Mouse (Mus musculus) olfactory bulb, adult 2 months (tissue): Measurements from ENCODE around the gene Gm48551. TPM values are rescaled to one million over a fixed set of nuclear protein-coding genes. Genes with fewer than 3 reads are reported as not detected.

Experiments
- H3K27ac ChIP-seq: fragments of 200-500 bp; 2 replicates; pipeline ENCODE4 v1.5.1; 2012; ENCODE audit warnings: low read depth, low read length; ENCODE audit not compliant: insufficient read depth
- H3K4me1 ChIP-seq: fragments of 200-500 bp; 2 replicates; pipeline ENCODE4 v1.6.1; 2012; ENCODE audit warnings: low read length; ENCODE audit not compliant: control insufficient read depth, insufficient read depth
- H3K4me3 ChIP-seq: fragments of 200-500 bp; 2 replicates; pipeline ENCODE4 v1.5.1; 2012; ENCODE audit warnings: mild to moderate bottlenecking, low read depth, low read length, moderate library complexity; ENCODE audit not compliant: insufficient read depth
- CTCF ChIP-seq: fragments of 200-500 bp; IDR thresholded peaks from 2 replicates; pipeline ENCODE4 v1.5.1; 2012; ENCODE audit warnings: low read depth, mild to moderate bottlenecking, low read length, moderate library complexity; ENCODE audit not compliant: insufficient read depth
- POLR2A ChIP-seq: fragments of 200-500 bp; IDR thresholded peaks from 2 replicates; pipeline ENCODE4 v1.6.1; 2012; ENCODE audit warnings: mild to moderate bottlenecking, low read depth, low read length, moderate library complexity; ENCODE audit not compliant: insufficient read depth
- WGBS: fragments of 180-500 bp; shearing (Covaris S2); methylation state at CpG from one replicate; pipeline ENCODE4 v1.1.7; 2018; 5-methylcytosine and 5-hydroxymethylcytosine counted together
- polyA plus RNA-seq: library from polyadenylated mRNA; stranded (reverse); fragments of >200 nt; gene quantifications from 2 replicates; pipeline ENCODE4 v1.2.4, GENCODE M21; 2012; ENCODE audit warnings: low replicate concordance; ENCODE audit not compliant: missing spikeins, insufficient read depth, insufficient read length

Gm48551 gene
- polyA plus RNA-seq, 1 experiment: not detected

- 34% methylated on average over 12 of the region's 12 CpGs for WGBS
- H3K4me3 ChIP-seq: 0 out of 2 replicates have a peak overlapping the region, but pooled peaks have one; percentile 8
- peaks cover 59% of the 10 kb centered on the region for H3K4me1 ChIP-seq
- no peak for TF ChIP-seq CTCF
- no peak for TF ChIP-seq POLR2A
- peak overlapping the region; percentile 74 for H3K27ac ChIP-seq
Measured at GRCm38 (mm10) chr10:81356352-81356990, 27.8 kb upstream of the Gm48551 start.

GRCm38 (mm10) chr10:81356991-81357844, 27.0 kb upstream of the Gm48551 start, which contains the start of gene Mfsd12:
Gene Mfsd12 (plus strand): TSS chr10:81357491.
- TF ChIP-seq CTCF: no peak
- peak; percentile 73 for TF ChIP-seq POLR2A
- Histone ChIP-seq H3K27ac (peak within 1 kb of the TSS; percentile 33; the same call in 1 of the 2 replicates), H3K4me1 (peaks cover 59% of the 10 kb centered on the region), H3K4me3 (peak within 1 kb of the TSS; percentile 67)
- 1% methylated on average over 79 of the region's 79 CpGs for WGBS

DNA sequence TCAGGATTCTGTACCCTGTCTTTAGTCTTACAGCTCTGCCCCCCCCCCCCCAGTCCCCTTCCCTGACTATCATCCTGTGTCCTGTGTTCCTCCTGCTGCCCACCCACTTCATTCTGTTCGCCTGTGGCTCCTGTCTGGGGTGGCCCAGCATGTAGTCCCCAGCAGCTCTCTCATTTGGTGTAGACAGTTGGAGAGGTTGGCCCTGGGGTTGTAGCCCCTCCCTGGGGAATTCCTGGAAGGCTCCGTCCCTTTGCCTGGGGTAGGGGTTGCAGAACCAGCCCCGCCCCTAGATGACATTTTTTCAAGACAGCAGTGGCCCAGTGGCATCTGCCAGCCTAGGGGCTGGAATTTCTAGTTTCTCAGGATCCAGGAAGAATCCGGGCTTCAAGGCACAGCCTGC, 26.1 kb upstream of the Gm48551 start:
- WGBS: 29% methylated on average over 4 of the region's 4 CpGs
- TF ChIP-seq POLR2A: no peak
- TF ChIP-seq CTCF: no peak
- Histone ChIP-seq H3K27ac (no peak overlapping the region), H3K4me1 (peaks cover 59% of the 10 kb centered on the region), H3K4me3 (peak overlapping the region; percentile 67)

DNA sequence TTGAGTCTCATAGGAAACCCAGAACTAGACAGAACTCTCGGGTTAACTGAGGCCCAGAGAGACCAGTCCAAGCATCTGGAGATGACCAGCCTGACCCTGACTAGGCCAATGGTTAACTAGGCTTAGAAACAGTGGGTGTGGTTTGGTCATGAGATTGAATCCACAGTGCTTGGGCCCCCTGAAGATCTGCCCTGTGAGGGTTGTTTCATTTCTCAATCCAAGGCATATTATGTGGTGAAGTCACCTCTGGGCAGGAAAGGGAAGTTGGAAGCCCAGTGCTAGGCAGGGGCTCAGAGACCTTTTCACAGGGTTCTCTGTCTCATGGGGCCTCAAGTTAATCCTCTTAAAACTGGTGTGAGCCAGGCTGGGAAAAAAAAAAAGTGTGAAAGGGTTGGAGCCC, 25.4 kb upstream of the Gm48551 start:
- 65% methylated on average over 1 of the region's 1 CpGs for whole genome bisulfite sequencing
- TF ChIP-seq POLR2A (no peak), CTCF (no peak)
- no peak overlapping the region for H3K27ac ChIP-seq
- H3K4me1 ChIP-seq: peaks cover 64% of the 10 kb centered on the region
- no peak overlapping the region; the same call in 1 of the 2 replicates for H3K4me3 ChIP-seq

- H3K27ac ChIP-seq: no peak overlapping the region
- no peak for TF ChIP-seq CTCF
- TF ChIP-seq POLR2A: no peak
- WGBS: 71% methylated on average over 8 of the region's 8 CpGs
- H3K4me1 ChIP-seq: peaks cover 63% of the 10 kb centered on the region
- H3K4me3 ChIP-seq: no peak overlapping the region
Measured at GRCm38 (mm10) chr10:81360721-81361120, 23.5 kb upstream of the Gm48551 start.

DNA sequence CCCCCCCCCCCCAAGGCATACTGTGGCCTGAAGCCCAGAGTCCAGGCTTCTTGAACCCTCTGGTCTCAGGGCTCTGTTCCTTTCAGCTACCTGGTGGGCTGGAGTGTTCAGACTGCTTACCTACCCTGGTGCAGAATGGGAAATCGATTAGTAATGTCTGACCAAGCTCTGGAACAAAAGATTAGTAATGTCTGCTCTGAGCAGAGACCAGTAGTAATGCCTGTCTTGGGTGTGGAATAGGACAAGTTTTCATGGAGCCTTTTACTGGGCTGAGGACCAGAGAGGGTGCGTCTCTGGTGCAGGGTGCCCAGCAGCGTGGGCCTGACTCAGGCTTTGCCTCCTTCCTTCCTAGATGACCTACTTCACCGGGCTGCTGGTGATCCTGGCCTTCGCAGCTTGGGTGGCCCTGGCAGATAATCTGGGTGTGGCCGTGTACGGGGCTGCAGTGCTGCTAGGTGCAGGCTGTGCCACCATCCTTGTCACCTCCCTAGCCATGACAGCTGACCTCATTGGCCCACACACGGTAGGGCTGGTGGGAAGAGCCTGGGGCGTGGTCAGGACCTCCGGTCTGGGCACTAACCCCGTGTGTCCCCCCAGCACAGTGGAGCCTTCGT, 21.8 kb upstream of the Gm48551 start:
- no peak for TF ChIP-seq POLR2A
- TF ChIP-seq CTCF: no peak
- WGBS: 86% methylated on average over 12 of the region's 12 CpGs
- peaks cover 51% of the 10 kb centered on the region for H3K4me1 ChIP-seq
- H3K4me3 ChIP-seq: no peak overlapping the region
- no peak overlapping the region for H3K27ac ChIP-seq

DNA sequence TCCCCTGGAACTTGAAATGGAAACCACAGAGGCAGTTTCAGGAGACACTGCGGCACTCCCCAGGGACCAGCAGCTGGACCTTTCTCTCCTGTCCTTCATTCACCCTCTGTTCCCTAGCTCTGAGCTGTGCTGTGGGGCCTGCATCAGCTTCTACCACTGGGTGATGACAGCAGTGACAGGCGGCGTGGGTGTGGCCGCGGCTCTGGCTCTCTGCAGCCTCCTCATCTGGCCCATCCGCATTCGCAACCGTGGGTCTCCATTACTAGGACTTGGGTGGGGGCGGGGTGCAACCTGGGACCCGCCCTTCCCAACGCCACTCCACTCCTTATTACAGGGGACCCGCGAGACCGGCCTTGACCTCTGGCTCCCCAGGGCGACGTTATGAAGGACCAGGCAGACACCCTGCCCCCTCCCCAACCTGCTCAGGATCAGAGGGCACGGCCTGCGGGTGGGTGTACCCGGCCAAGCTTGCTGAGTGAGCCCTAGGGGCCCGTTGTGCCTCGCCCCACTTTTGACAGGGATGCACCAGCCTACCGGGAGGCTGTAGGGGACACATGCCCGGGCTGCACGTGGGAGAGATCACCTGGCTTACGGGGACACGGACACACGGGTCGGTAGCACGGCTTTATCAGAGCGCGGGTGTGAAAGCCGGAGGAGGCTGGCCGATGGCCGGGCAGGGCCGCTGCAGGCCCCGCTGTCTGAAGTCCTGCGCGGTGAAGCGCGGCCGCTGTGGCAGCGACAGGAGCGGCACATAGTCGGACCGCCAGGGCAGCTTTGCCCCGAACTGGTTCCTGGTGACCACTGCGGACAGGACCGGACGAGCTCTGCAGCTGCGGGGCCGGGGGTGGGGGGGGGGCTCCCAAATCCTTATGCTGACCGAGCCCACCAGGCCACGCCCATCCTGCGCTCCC, 20.6 kb upstream of the Gm48551 start:
- Histone ChIP-seq H3K4me1 (peaks cover 41% of the 10 kb centered on the region), H3K27ac (no peak overlapping the region), H3K4me3 (no peak overlapping the region)
- 44% methylated on average over 54 of the region's 54 CpGs for WGBS
- no peak for TF ChIP-seq CTCF
- no peak for TF ChIP-seq POLR2A

- WGBS: 36% methylated on average over 28 of the region's 28 CpGs
- TF ChIP-seq POLR2A (no peak), CTCF (no peak)
- peaks cover 31% of the 10 kb centered on the region for H3K4me1 ChIP-seq
- H3K27ac ChIP-seq: no peak overlapping the region
- H3K4me3 ChIP-seq: no peak overlapping the region
Measured at GRCm38 (mm10) chr10:81364666-81365065, 19.6 kb upstream of the Gm48551 start.
